Mouse (Mus musculus) mouse trophoblast stem cell (cell line): ENCODE data around the gene Ccdc13.

ENCODE experiments used
- in situ Hi-C, 2 experiments: fragments of 300-500 bp; cut with MseI, MboI; formaldehyde crosslinking; loops; 2 replicates in 1 of 2; 3 replicates in 1 of 2; pipeline ENCODE4 v1.15.1; 2025

Gene Ccdc13

DNA sequence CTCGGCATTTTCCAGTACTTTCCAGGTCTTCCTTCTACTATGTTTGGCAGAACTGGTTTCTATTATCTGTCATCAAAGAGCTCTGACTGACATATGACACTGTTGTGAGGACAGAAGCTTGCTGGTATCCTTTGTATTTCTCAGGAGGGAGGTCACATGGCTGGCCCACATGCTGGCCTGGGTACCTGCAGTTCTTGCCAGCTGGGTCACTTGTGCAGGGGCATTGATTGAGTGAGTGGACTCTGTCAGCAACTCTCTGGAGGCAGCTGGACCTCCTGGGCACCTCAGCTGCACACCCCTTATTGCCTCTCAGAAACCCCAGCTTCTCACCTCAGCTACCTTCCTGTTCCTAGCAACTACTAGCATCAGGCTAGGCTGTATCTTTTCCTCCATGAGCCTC is 31.7 kb downstream of the Ccdc13 start:
- in situ Hi-C loops, result no loop called here

DNA sequence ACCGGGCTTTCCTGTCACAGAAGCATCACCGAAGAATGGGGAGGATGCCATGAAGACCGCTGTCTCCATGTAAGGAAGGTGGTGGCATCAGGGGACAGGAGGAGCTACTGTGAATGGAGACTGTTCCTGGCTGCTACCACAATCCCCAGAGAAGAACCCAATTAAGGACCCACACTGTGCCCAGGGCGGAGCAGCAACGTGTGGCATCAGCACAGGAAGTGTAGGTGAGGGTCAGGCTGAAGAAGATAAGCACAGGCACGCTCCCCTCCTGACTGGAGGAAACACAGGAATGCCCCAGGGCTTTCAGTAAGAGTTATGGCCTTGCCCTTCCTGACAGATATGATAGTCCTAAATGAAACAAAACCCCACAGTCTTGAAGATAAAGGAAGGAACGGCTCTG is 36.5 kb downstream of the Ccdc13 start:
- in situ Hi-C loops, result no loop called here

DNA sequence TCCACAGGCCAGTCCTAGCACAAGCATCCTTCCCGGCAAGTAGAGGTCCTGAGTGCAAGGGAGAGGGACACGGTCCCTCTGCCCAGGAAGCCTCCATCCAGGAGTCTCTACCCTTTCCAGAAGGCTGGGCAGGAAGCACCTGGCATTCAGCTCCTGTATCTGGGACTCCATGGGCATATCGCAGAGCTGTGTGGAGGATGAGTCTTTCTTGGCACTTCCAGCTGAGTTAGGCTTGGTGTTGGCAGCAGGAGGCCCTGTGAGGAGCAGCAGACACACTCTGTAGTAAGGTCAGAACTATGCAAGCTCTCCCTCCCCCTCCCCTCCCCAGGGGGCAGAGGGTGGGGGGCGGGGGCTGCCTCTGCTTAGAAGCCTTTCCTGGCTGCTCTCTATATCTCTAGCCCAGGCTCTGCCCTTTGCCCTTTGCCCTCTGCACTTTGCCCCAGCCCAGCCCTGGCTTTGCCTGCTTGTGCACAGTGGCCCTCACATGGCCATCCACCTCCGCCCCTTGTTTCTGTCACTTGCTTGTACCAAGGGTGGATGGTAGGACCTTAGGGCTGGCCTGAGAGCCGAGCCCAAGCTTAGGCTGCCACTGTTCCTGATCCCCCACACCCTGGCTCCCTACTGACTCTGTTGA is 40.3 kb downstream of the Ccdc13 start:
- in situ Hi-C loops, result no loop called here

- in situ Hi-C loops, result no loop called here
Observed at GRCm38 (mm10) chr9:121797722-121798121, 41.5 kb downstream of the Ccdc13 start.

DNA sequence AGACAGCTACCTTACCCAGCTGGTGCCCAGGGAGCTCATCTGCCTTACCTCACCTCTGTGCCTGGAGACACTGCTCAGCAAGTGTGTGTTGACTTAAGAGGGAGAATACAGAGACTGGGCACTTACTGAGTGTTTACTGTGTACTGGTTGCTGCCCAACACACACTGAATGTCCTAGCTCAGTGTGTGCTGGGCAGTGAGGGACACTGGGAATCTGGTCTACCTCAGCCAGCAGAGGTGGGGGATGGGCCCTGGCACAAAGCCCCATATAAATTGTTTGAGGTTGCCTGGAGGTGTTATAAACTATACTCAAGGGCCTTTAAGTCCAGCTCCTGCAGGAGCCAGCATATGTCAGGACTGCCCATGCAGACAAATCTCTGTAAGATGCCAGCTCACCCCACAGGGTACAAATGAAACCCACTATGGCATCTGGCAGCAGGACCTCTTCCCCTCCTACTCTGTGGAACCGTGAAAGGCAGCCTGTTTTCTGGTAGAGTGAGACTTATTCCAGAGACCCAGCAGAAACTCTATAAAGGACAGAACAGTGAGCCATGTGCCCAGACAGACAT is 44.2 kb downstream of the Ccdc13 start:
- in situ Hi-C loops, result no loop called here

DNA sequence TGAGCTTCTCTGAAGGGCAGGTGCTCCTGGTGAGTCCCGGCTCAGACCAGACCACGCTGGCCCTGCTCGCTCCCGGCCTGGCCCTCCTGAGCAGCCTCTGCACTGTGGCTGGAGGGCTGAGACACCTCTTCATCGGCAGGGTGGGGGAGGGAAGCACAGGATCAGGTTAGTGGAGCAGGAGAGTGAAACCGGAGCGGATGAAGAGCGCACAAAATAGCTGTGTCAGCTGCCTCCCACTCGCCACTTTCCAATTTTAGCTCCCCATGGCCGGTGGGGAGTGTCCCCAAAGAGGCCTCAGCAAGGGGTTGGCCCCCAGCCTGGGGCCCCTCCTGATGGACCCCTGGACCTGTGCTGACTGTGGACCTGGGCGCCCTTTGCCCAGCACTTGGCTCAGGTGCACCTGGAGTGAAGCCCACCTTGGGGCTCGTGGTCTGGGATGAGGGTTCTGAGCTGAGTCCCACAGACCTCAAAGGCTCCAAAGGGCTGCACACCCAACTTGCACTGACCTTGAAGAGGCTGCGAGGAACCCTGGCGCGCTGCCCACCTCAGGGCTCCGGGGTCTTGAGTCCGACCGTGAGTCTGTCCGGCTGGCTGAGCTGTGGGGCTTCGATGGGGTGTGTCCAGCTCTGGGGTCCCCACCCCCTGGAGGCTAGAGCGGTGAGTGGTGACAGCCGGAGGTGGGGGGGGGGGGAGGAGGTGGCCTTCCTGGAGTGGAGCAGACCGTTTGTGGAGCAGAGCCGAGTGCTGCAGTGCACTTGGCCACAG is 47.3 kb downstream of the Ccdc13 start, which contains the start of gene Hhatl:
Gene Hhatl, minus strand, starts transcription at position 751 of the 765 bp plus-strand sequence.
- in situ Hi-C loops, result no loop called here

DNA sequence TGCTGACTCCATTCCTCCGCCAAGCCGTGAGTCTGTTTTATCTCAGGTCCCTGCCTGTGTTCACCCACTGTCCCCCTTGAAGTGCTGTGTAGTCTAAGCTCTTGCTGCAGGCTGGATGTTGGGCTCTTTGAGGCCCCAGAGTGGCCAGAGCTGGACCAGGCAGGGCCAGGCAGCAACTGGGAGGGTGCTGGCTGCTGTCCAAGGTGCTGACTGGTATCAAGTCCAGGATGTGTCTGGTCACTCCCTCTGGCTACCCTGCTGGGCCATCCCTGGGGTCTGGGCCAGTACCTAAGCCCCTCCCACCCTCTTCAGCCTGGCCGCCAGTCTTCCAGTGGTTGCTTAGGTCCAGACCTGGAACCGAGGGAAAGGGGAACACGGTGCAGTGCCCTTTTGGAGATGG is 48.1 kb downstream of the Ccdc13 start:
- in situ Hi-C loops, result no loop called here

DNA sequence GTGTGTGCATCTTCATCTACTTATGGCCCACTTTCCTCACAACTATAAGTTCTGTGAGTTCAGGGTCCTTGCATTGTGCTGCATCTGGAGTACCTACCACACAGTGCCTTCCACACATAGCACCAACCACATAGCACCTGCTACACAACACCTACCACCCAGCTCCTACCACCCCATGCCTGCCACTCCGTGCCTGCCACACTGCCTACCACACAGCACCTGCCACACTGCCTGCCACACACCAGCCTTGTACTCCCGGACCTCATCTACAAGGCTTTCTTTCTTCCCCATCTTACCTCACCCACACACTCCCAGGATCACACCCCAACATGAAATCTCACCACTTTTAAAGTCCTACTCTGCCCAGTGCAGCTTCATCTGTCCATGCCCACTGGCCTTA is 52.9 kb downstream of the Ccdc13 start:
- in situ Hi-C loops, result no loop called here

GRCm38 (mm10) chr9:121785261-121785660 is 54.0 kb downstream of the Ccdc13 start:
- in situ Hi-C loops, result no loop called here

DNA sequence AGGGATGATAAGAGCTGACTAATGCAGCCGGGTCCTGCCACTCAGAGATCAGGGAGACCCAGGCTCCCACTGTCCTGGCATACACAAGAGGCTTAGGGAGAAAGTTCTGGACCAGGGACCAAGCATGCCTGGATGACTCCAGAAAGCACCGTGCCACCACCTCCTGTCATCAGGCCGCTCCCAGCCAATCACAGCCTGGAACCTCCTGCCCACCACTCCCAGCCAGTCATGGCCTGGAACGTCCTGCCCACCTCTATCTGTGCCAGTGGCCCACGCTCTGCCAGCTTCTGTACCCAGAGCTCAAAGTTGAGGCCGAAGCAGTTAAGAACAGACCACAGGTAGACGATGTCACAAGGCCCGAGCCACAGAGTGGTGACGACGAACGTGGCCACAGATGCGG is 54.5 kb downstream of the Ccdc13 start:
- in situ Hi-C loops, result no loop called here

GRCm38 (mm10) chr9:121778066-121778624 is 61.1 kb downstream of the Ccdc13 start:
- in situ Hi-C loops, result loop anchor here in 1 of 2 experiments (5.0 kb wide), 1 partner anchor 49 kb away; no protein-coding TSS in a partner anchor

DNA sequence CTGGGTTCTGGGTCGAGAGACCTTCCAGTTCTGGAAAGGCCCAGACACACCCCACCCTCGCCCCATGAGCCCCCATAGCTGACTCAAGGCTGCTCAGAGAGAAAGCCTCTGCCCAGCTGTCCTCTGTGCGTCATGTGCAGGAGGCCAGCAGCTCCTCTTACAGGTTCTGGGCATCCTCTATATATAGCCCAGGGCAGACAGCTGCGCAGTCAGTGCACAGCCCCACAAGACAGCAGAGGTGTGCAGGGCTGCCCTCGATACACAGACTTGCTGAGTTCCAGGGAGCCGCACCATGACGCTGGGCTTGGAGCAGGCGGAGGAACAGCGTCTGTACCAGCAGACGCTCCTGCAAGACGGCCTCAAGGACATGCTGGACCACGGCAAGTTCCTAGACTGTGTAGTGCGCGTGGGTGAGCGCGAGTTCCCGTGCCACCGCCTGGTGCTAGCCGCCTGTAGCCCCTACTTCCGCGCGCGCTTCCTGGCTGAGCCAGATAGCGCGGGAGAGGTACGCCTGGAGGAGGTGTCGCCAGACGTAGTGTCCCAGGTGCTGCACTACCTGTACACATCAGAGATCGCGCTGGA is 61.7 kb downstream of the Ccdc13 start, which contains the start of gene Klhl40:
Gene Klhl40, plus strand, starts transcription at position 124 of the 582 bp plus-strand sequence.
- in situ Hi-C loops, result loop anchor here in 1 of 2 experiments (5.0 kb wide), 1 partner anchor 50 kb away; no protein-coding TSS in a partner anchor

GRCm38 (mm10) chr9:121776511-121776910 is 62.8 kb downstream of the Ccdc13 start:
- in situ Hi-C loops, result loop anchor here in 1 of 2 experiments (5.0 kb wide), 1 partner anchor 51 kb away; no protein-coding TSS in a partner anchor

DNA sequence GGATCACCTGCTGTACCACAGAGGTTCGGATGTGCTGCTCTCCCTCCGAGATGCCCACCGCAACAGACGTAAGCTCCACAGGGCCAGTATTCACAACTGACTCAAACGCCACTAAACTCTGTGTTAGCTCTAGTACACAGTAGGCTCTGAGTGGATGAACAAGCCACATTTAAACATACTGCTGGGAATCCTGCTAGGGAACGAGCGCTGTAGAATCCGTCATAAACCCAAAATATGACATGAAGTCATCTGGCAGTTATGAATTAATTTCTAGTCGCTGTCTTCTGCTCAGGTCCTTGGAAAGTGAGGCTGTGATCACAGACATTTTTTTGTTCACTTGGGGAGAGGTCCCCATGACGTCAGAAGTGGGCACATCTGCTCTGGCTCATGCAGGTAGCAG is 63.3 kb downstream of the Ccdc13 start:
- in situ Hi-C loops, result loop anchor here in 1 of 2 experiments (5.0 kb wide), 1 partner anchor 51 kb away; no protein-coding TSS in a partner anchor

DNA sequence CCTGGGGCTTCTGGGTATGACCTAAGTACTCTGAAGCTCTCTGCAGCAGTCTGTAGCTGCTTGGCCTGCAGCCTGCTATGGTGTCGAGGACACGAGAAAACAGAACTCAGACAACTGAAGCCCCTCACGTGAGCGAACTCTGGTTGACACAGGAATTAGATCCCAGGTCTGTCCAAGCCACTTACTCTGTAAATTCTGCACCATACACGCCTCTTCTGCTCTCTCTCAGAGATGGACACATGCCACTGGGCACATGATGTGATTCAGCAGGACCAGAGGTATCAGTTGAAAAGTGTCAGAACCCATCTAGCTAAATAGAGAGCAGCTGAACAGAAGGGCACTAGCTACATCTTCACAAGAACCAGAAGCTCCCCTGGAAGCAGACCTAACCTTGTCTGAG is 66.8 kb downstream of the Ccdc13 start:
- in situ Hi-C loops, result no loop called here

DNA sequence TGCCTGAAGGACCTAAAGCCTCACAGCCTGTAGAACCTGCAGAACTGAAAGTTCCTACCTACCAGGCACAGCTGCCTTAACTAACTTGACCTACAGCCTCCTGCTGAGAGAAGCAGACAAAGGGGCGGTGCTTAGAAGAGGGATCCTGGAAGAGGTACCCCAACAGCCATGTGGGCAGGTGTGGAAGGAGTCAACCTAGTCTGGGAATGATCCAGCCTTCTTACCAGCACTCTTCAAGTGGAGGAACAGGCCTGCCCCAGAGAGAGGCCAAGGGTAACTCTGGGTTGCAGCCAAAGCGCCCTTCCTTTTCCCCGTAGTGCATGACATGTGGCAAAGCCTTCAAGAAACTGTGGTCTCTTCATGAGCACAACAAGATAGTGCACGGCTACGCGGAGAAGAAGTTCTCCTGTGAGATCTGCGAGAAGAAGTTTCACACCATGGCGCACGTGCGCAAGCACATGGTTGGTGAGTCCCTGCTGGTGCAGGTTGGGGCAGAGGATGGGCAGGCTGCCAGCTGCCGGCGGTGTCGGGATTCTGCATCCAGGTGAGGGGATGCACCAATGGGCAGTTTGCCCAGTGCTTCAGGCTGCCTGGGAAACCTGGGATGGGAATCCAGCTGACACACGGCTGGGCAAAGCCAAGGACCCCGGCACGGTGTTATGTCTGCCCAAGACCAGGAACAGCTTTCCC is 74.0 kb downstream of the Ccdc13 start:
- in situ Hi-C loops, result no loop called here

GRCm38 (mm10) chr9:121763716-121764115 is 75.5 kb downstream of the Ccdc13 start:
- in situ Hi-C loops, result no loop called here

DNA sequence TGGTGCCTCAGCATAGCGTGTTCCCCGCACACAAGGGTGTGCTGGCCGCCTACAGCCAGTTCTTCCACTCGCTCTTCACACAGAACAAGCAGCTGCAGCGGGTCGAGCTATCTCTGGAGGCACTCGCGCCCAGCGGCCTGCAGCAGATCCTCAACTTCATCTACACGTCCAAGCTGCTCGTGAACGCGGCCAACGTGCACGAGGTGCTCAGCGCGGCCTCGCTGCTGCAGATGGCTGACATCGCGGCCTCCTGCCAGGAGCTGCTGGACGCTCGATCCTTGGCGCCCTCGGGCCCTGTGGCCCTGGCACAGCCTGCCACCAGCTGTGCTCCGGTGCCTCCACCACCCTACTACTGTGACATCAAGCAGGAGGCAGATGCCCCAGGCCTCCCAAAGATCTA is 76.5 kb downstream of the Ccdc13 start:
- in situ Hi-C loops, result no loop called here

DNA sequence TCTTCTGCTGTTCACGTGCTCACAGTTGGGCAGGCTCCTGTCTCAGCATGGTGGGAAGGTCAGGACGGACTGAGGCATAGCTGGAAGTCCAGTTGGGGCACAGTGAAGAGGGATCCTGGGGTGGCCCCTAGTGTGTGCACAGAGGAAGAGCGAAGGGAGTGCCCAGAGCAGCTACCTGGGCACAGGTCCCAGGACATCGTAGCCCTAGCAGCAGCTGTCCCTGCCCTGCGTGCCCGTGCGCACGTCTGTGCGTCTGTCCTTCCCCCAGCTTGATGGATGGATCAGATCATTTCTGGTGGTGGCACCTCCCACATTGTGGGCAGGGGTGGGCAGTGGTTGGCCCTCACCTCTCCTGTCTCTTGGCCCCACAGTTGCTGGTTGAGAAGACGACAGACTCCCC is 77.0 kb downstream of the Ccdc13 start:
- in situ Hi-C loops, result no loop called here

DNA sequence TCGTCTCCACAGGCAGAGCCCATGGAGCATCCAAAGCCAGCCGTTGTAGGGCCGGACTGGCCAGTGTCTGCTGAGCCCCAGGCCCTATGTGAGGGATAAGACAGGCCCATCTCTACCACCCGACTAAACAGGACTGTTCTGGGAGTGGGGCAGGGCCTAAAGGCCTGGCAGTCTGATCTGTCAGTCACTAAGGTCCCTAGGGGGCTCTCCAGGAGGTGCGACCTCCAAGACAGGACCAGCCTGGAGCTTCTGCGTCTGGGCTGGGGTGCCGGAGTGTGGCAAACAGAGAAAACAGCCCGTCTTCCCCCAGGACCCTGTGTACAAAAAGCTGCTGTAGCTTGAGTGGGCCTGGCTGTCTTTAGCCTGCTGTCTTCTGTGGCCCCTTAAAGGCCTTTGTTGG is 77.5 kb downstream of the Ccdc13 start:
- in situ Hi-C loops, result no loop called here

- in situ Hi-C loops, result no loop called here
Observed at GRCm38 (mm10) chr9:121761091-121761665, 78.1 kb downstream of the Ccdc13 start.
